Mouse (Mus musculus) megakaryocyte, embryonic 14.5 days (primary cell): ENCODE results near the gene Gm15557. TPM values are rescaled to one million over a fixed set of nuclear protein-coding genes. Genes with fewer than 3 reads are reported as not detected.
A peak's percentile ranks its signal among the peaks of the same experiment; 100 is the strongest.

Source experiments
- H3K27me3 ChIP-seq: replicated peaks from 2 replicates; pipeline ENCODE3; 2012; ENCODE audit warnings: inconsistent platforms
- H3K36me3 ChIP-seq: replicated peaks from 2 replicates; pipeline ENCODE3; 2012; ENCODE audit warnings: low read length, inconsistent platforms, mixed read lengths
- H3K4me1 ChIP-seq: 2 replicates; pipeline ENCODE4 v1.6.1; 2012; ENCODE audit warnings: inconsistent platforms
- H3K4me3 ChIP-seq: replicated peaks from 2 replicates; pipeline ENCODE3; 2012; ENCODE audit warnings: moderate library complexity, mild to moderate bottlenecking, inconsistent platforms
- H3K9me3 ChIP-seq: 2 replicates; pipeline ENCODE4 v1.6.1; 2012; ENCODE audit warnings: inconsistent platforms
- FLI1 ChIP-seq: IDR thresholded peaks from 2 replicates; pipeline ENCODE4 v1.6.1; 2012; ENCODE audit warnings: low read length, inconsistent platforms, mixed read lengths
- GATA1 ChIP-seq: IDR thresholded peaks from 3 replicates; pipeline ENCODE4 v1.6.1; 2012; ENCODE audit warnings: mixed read lengths, low read length, inconsistent platforms, borderline replicate concordance
- polyA plus RNA-seq: library from polyadenylated mRNA; stranded (reverse); fragments of >175 nt; gene quantifications from 2 replicates; pipeline ENCODE4 v1.2.3, GENCODE M21; 2012; ENCODE audit warnings: low replicate concordance; ENCODE audit not compliant: insufficient read depth

Gene Gm15557
- polyA plus RNA-seq, 1 experiment = not detected

- Histone ChIP-seq H3K4me3 (peak within 1 kb of the TSS; percentile 95), H3K27me3 (no peaks in the 10 kb centered on the region), H3K36me3 (peaks cover 3% of the 10 kb centered on the region), H3K4me1 (peaks cover 39% of the 10 kb centered on the region), H3K9me3 (no peaks in the 10 kb centered on the region)
- TF ChIP-seq GATA1 = no peak
- no peak for TF ChIP-seq FLI1
Observed at GRCm38 (mm10) chr2:155929531-155930442, 10.7 kb upstream of the Gm15557 start, which contains the start of gene Uqcc1. TSS of gene Uqcc1 (minus strand) at chr2:155930310.

- Histone ChIP-seq H3K9me3 (no peaks in the 10 kb centered on the region), H3K27me3 (peaks cover 18% of the 10 kb centered on the region), H3K4me3 (no peak overlapping the region), H3K4me1 (peaks cover 17% of the 10 kb centered on the region), H3K36me3 (no peaks in the 10 kb centered on the region)
- TF ChIP-seq FLI1 = no peak
- no peak for TF ChIP-seq GATA1
Observed at GRCm38 (mm10) chr2:155939897-155940529, 515 bp upstream of the Gm15557 start.

GRCm38 (mm10) chr2:155941697-155942442 lies 1.3 kb downstream of the Gm15557 start:
- Histone ChIP-seq H3K27me3 (peaks cover 19% of the 10 kb centered on the region), H3K9me3 (no peaks in the 10 kb centered on the region), H3K36me3 (no peaks in the 10 kb centered on the region), H3K4me3 (no peak overlapping the region), H3K4me1 (peaks cover 30% of the 10 kb centered on the region)
- TF ChIP-seq FLI1 (no peak), GATA1 (no peak)

GRCm38 (mm10) chr2:155943463-155943862 lies 2.9 kb downstream of the Gm15557 start:
- H3K4me1 ChIP-seq = peaks cover 41% of the 10 kb centered on the region
- H3K27me3 ChIP-seq = peaks cover 19% of the 10 kb centered on the region
- no peaks in the 10 kb centered on the region for H3K9me3 ChIP-seq
- peak overlapping the region; percentile 19 for H3K4me3 ChIP-seq
- no peak for TF ChIP-seq FLI1
- no peak for TF ChIP-seq GATA1
- H3K36me3 ChIP-seq = no peaks in the 10 kb centered on the region

- no peak for TF ChIP-seq GATA1
- TF ChIP-seq FLI1 = no peak
- Histone ChIP-seq H3K9me3 (no peaks in the 10 kb centered on the region), H3K27me3 (peaks cover 19% of the 10 kb centered on the region), H3K4me3 (no peak overlapping the region), H3K4me1 (peaks cover 41% of the 10 kb centered on the region), H3K36me3 (no peaks in the 10 kb centered on the region)
Observed at GRCm38 (mm10) chr2:155944685-155945084, 4.2 kb downstream of the Gm15557 start.

- no peaks in the 10 kb centered on the region for H3K36me3 ChIP-seq
- peaks cover 18% of the 10 kb centered on the region for H3K27me3 ChIP-seq
- H3K4me1 ChIP-seq = peaks cover 40% of the 10 kb centered on the region
- H3K4me3 ChIP-seq = no peak within 1 kb of the TSS
- TF ChIP-seq GATA1 (no peak), FLI1 (no peak)
- no peaks in the 10 kb centered on the region for H3K9me3 ChIP-seq
Observed at GRCm38 (mm10) chr2:155945124-155945523, 4.6 kb downstream of the Gm15557 start, which contains the start of gene Gdf5. TSS of gene Gdf5 (minus strand) at chr2:155945367.

- Histone ChIP-seq H3K4me1 (peaks cover 38% of the 10 kb centered on the region), H3K9me3 (no peaks in the 10 kb centered on the region), H3K4me3 (no peak overlapping the region), H3K36me3 (no peaks in the 10 kb centered on the region), H3K27me3 (peaks cover 16% of the 10 kb centered on the region)
- TF ChIP-seq FLI1 = no peak
- TF ChIP-seq GATA1 = no peak
Observed at GRCm38 (mm10) chr2:155945580-155945979, 5.1 kb downstream of the Gm15557 start.

GRCm38 (mm10) chr2:155946069-155946468 lies 5.5 kb downstream of the Gm15557 start:
- H3K9me3 ChIP-seq = no peaks in the 10 kb centered on the region
- H3K27me3 ChIP-seq = peaks cover 16% of the 10 kb centered on the region
- TF ChIP-seq FLI1 (no peak), GATA1 (no peak)
- H3K4me3 ChIP-seq = peak overlapping the region; percentile 5
- peaks cover 38% of the 10 kb centered on the region for H3K4me1 ChIP-seq
- H3K36me3 ChIP-seq = no peaks in the 10 kb centered on the region

GRCm38 (mm10) chr2:155946499-155946898 lies 6.0 kb downstream of the Gm15557 start:
- Histone ChIP-seq H3K4me3 (peak overlapping the region; percentile 5), H3K27me3 (peaks cover 15% of the 10 kb centered on the region), H3K4me1 (peaks cover 38% of the 10 kb centered on the region), H3K36me3 (no peaks in the 10 kb centered on the region), H3K9me3 (no peaks in the 10 kb centered on the region)
- TF ChIP-seq FLI1 = no peak
- no peak for TF ChIP-seq GATA1
